Mouse (Mus musculus) hindbrain, embryonic 10.5 days (tissue): ENCODE measurements around the gene Adgrg3. TPM values are rescaled to one million over a fixed set of nuclear protein-coding genes. Genes with fewer than 3 reads are reported as not detected.

Source experiments
- DNase-seq: peaks from one replicate; pipeline ENCODE4 v3.0.0-alpha.2; 2017; ENCODE audit warnings: low spot score
- H3K27ac ChIP-seq: fragments of 300-500 bp; sonication (generic); 2 replicates; pipeline ENCODE4 v1.5.1; 2016; ENCODE audit warnings: mild to moderate bottlenecking, moderate library complexity
- H3K27me3 ChIP-seq: fragments of 300-500 bp; sonication (generic); 2 replicates; pipeline ENCODE4 v1.6.1; 2016; ENCODE audit warnings: mild to moderate bottlenecking; ENCODE audit not compliant: poor library complexity, insufficient read depth, severe bottlenecking
- H3K36me3 ChIP-seq: fragments of 300-500 bp; sonication (generic); 2 replicates; pipeline ENCODE4 v1.6.1; 2016; ENCODE audit warnings: mild to moderate bottlenecking, moderate library complexity
- H3K4me1 ChIP-seq: fragments of 300-500 bp; sonication (generic); replicated peaks from 2 replicates; pipeline ENCODE4 v1.6.1; 2016; ENCODE audit warnings: mild to moderate bottlenecking
- H3K4me3 ChIP-seq: fragments of 300-500 bp; sonication (generic); 2 replicates; pipeline ENCODE4 v1.5.1; 2016; ENCODE audit warnings: mild to moderate bottlenecking, moderate library complexity
- H3K9me3 ChIP-seq: fragments of 300-500 bp; sonication (generic); 2 replicates; pipeline ENCODE4 v1.6.1; 2016; ENCODE audit warnings: mild to moderate bottlenecking, moderate library complexity
- WGBS: fragments of 180-500 bp; shearing (Covaris S2); methylation state at CpG from one replicate; pipeline ENCODE4 v1.1.7; 2016; 5-methylcytosine and 5-hydroxymethylcytosine counted together
- polyA plus RNA-seq: library from polyadenylated mRNA; unstranded; fragments of >200 nt; fragmentation: Nextera tagmentation; extraction: Ambion mirVana; gene quantifications from 2 replicates; pipeline ENCODE4 v1.2.1, GENCODE M21; 2016

Gene Adgrg3
- polyA plus RNA-seq = 3.2 and 3.5 TPM in 2 replicates

- DNase-seq = no peak
- Histone ChIP-seq H3K27me3 (no peaks in the 10 kb centered on the region), H3K4me3 (no peak within 1 kb of the TSS), H3K4me1 (peaks cover 24% of the 10 kb centered on the region), H3K9me3 (no peaks in the 10 kb centered on the region), H3K27ac (peak within 1 kb of the TSS; percentile 13), H3K36me3 (peaks cover 37% of the 10 kb centered on the region)
- 81% methylated on average over 11 of the region's 11 CpGs for WGBS
Observed at GRCm38 (mm10) chr8:95017451-95017850, at the start of gene Adgrg3. TSS of gene Adgrg3 (plus strand) at chr8:95017692.

DNA sequence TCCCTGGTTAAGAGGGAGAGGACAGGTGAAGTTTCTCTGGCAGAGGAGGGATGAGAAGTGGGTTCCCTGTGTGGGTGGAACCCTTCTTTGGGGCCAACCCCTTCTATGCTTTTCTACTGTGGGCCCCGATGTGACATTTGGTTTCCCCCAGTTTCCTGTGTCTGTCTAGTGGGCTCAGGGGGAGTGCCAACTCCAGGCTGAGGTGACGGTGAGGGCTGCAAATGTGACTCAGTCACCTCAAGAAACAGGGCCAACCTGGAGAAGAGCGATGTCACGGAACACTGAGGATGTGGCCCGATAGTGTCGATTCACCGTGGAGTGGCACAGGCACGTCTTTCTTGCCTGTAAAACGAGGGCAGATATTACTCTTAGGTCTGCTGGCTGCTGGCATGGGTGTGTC lies 44.2 kb upstream of the Adgrg3 start:
- H3K27ac ChIP-seq = no peak overlapping the region
- no peaks in the 10 kb centered on the region for H3K9me3 ChIP-seq
- peaks cover 23% of the 10 kb centered on the region for H3K27me3 ChIP-seq
- 92% methylated on average over 9 of the region's 9 CpGs for WGBS
- peaks cover 20% of the 10 kb centered on the region for H3K4me1 ChIP-seq
- no peak overlapping the region for H3K4me3 ChIP-seq
- no peak for DNase-seq
- no peaks in the 10 kb centered on the region for H3K36me3 ChIP-seq

GRCm38 (mm10) chr8:94973786-94974185 lies 43.7 kb upstream of the Adgrg3 start:
- 91% methylated on average over 9 of the region's 9 CpGs for WGBS
- Histone ChIP-seq H3K4me3 (no peak overlapping the region), H3K27me3 (peaks cover 28% of the 10 kb centered on the region), H3K36me3 (no peaks in the 10 kb centered on the region), H3K9me3 (no peaks in the 10 kb centered on the region), H3K4me1 (peaks cover 25% of the 10 kb centered on the region), H3K27ac (no peak overlapping the region)
- no peak for DNase-seq

GRCm38 (mm10) chr8:94974467-94975165 lies 42.9 kb upstream of the Adgrg3 start, which contains the start of gene Adgrg1:
TSS of gene Adgrg1 (plus strand) at chr8:94974751.
- no peaks in the 10 kb centered on the region for H3K36me3 ChIP-seq
- WGBS = 59% methylated on average over 7 of the region's 7 CpGs
- no peaks in the 10 kb centered on the region for H3K9me3 ChIP-seq
- peaks cover 28% of the 10 kb centered on the region for H3K4me1 ChIP-seq
- no peak for DNase-seq
- H3K27ac ChIP-seq = no peak within 1 kb of the TSS
- peaks cover 36% of the 10 kb centered on the region for H3K27me3 ChIP-seq
- no peak within 1 kb of the TSS for H3K4me3 ChIP-seq

DNA sequence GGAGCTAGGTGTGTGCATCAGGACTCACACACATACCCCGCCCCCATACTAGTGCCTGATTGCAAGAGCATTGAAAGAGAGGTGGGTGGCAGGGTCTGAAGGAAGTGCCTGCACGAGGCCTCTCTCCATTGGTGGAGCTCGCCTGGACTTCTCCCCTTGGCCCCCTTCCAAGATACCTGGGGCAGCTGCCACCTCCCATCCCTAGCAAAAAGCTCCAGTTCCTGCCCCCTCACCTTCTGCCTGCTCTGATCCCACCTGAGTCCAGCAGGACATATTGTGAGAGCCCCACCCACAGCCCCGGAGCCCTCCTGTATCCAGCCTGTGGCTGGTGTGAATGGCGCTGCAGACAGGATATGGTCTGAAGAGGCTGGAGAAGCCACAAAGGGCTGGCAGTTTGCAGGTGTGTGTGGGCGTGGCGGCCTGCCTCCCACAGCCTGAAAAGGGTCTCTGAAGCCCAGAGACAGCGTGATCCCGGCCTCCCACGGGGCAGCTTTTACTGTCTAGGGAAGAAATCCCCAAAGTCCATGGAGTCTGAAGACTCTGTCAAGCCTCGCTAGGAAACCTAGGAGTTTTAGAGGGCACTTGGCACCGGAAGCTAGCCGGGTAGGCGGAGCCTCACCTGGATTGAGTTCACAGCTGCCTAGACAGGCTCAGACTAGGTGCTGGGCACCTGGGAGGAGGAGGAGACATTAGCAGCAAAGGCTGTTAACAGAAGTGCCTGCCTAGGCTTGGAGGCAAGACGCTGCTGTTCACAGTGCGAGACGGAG lies 40.7 kb upstream of the Adgrg3 start:
- Histone ChIP-seq H3K4me1 (peaks cover 45% of the 10 kb centered on the region), H3K36me3 (no peaks in the 10 kb centered on the region), H3K27me3 (peaks cover 40% of the 10 kb centered on the region), H3K4me3 (peak overlapping the region; percentile 28), H3K9me3 (no peaks in the 10 kb centered on the region), H3K27ac (peak overlapping the region; percentile 67; the same call in 1 of the 2 replicates)
- WGBS = 18% methylated on average over 17 of the region's 17 CpGs
- no peak for DNase-seq

DNA sequence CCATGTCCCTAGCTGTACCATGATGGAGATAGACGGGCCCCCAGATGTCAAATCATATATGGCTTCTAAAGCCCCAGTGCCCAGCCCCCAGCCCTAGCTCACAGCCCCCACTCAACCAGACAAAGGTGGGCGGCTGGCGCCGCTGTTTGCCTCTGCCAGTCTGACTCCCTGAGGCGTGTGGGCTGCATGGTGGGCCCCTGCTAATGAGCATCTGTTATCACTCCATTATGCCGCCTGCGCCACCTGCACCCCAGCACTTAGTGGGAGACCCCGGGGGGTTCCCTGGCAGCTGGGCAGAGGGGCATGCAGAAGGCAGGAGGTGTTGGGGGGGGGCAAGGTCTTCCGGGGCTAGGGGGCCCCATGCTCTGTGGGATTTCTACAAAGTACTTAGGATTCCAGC lies 39.4 kb upstream of the Adgrg3 start:
- H3K4me1 ChIP-seq = peaks cover 58% of the 10 kb centered on the region
- WGBS = 54% methylated on average over 9 of the region's 9 CpGs
- H3K36me3 ChIP-seq = no peaks in the 10 kb centered on the region
- no peaks in the 10 kb centered on the region for H3K9me3 ChIP-seq
- H3K4me3 ChIP-seq = no peak overlapping the region
- DNase-seq = no peak
- H3K27me3 ChIP-seq = peaks cover 40% of the 10 kb centered on the region
- peak overlapping the region; percentile 67 for H3K27ac ChIP-seq

- H3K36me3 ChIP-seq = no peaks in the 10 kb centered on the region
- WGBS = 78% methylated on average over 13 of the region's 13 CpGs
- DNase-seq = no peak
- peak overlapping the region; percentile 67; the same call in 1 of the 2 replicates for H3K27ac ChIP-seq
- peaks cover 40% of the 10 kb centered on the region for H3K27me3 ChIP-seq
- no peaks in the 10 kb centered on the region for H3K9me3 ChIP-seq
- H3K4me1 ChIP-seq = peaks cover 64% of the 10 kb centered on the region
- H3K4me3 ChIP-seq = no peak overlapping the region
Observed at GRCm38 (mm10) chr8:94978593-94979319, 38.7 kb upstream of the Adgrg3 start.

GRCm38 (mm10) chr8:94980176-94980575 lies 37.3 kb upstream of the Adgrg3 start:
- Histone ChIP-seq H3K4me1 (peaks cover 78% of the 10 kb centered on the region), H3K27me3 (peaks cover 40% of the 10 kb centered on the region), H3K36me3 (no peaks in the 10 kb centered on the region), H3K27ac (peak overlapping the region; percentile 2; the same call in 1 of the 2 replicates), H3K4me3 (no peak overlapping the region), H3K9me3 (no peaks in the 10 kb centered on the region)
- WGBS = 88% methylated on average over 5 of the region's 5 CpGs
- no peak for DNase-seq

GRCm38 (mm10) chr8:94980976-94981375 lies 36.5 kb upstream of the Adgrg3 start:
- H3K4me1 ChIP-seq = peaks cover 86% of the 10 kb centered on the region
- H3K27me3 ChIP-seq = peaks cover 45% of the 10 kb centered on the region
- no peak for DNase-seq
- peak overlapping the region; percentile 64 for H3K27ac ChIP-seq
- WGBS = 66% methylated on average over 8 of the region's 8 CpGs
- H3K36me3 ChIP-seq = no peaks in the 10 kb centered on the region
- H3K4me3 ChIP-seq = no peak overlapping the region
- H3K9me3 ChIP-seq = no peaks in the 10 kb centered on the region

DNA sequence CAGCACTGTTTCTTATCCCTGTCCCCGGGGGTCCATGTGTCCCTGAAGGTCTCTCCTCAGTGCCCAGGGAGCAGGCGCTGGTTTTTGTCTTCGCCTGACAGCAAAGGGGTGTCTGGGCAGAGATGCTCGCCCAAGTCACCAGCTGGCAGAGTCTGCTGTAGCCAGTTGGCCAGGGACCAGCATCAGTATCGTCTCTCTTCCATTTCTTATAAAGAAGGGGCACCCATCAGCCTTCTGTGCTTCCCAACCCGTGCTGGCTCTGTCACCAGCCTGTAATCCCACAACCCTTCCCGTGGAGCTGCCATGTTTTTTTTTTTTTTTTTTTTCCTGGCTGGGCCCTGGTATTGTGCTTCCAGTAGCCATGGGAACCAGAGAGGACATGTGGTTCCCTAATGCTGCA lies 35.6 kb upstream of the Adgrg3 start:
- Histone ChIP-seq H3K4me3 (no peak overlapping the region), H3K4me1 (peaks cover 89% of the 10 kb centered on the region), H3K9me3 (no peaks in the 10 kb centered on the region), H3K27ac (peak overlapping the region; percentile 64; the same call in 1 of the 2 replicates), H3K36me3 (no peaks in the 10 kb centered on the region), H3K27me3 (peaks cover 39% of the 10 kb centered on the region)
- 67% methylated on average over 7 of the region's 7 CpGs for WGBS
- no peak for DNase-seq

- Histone ChIP-seq H3K27ac (peak overlapping the region; percentile 79), H3K4me1 (peaks cover 85% of the 10 kb centered on the region), H3K27me3 (peaks cover 27% of the 10 kb centered on the region), H3K36me3 (no peaks in the 10 kb centered on the region), H3K4me3 (no peak overlapping the region), H3K9me3 (no peaks in the 10 kb centered on the region)
- 23% methylated on average over 5 of the region's 5 CpGs for WGBS
- no peak for DNase-seq
Observed at GRCm38 (mm10) chr8:94983146-94983545, 34.3 kb upstream of the Adgrg3 start.

DNA sequence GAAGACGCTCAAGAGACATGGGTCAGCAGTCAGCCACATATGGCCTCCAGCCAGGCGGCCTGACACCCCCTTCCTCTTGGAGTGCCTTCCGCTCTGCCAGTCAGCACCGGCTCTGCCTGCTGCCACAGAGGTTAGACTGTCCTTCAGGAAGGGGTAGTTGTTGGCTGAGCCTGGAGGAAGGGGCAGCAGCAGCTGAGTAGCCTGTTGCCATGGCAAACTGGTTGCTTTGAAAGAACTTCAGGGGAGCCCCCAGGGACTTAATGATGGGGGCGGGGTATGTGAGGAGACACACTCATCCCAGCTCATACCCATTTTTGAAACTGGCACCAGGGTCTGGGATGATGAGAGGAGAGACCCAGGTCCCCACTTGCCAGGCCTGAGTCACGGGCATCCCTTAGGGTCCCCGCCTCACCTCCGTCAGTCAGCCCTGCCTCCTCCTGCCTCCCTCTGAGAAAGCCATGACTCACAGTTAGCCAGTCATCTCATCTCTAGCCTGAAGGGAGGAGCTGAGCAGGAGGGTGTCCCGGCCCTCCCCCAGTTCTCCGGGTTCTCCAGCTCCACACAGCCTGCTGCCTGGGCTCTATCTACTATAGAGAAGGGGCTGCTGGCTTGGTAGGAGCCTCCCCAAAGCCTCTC lies 33.5 kb upstream of the Adgrg3 start:
- no peaks in the 10 kb centered on the region for H3K36me3 ChIP-seq
- H3K9me3 ChIP-seq = no peaks in the 10 kb centered on the region
- H3K27ac ChIP-seq = peak overlapping the region; percentile 79
- peak; percentile 45 for DNase-seq
- peaks cover 80% of the 10 kb centered on the region for H3K4me1 ChIP-seq
- peak overlapping the region; percentile 14 for H3K4me3 ChIP-seq
- 13% methylated on average over 10 of the region's 10 CpGs for WGBS
- peaks cover 19% of the 10 kb centered on the region for H3K27me3 ChIP-seq
